8 mouse cellular contexts compared by ENCODE assay signal in genomic region chr1:128591721-128592210, GRCm38 (mm10). TPM values are rescaled to one million over a fixed set of nuclear protein-coding genes. Genes with fewer than 3 reads are reported as not detected.
DNase-seq lines count a peak whose midpoint lies in the region; ATAC-seq and TF ChIP-seq lines count a peak whose summit lies in the region.

No protein-coding gene starts in this region.

- peaks cover 3% of the 10 kb centered on the region for H3K4me1 ChIP-seq in limb, embryonic 11.5 days (ENCODE audit: control insufficient read depth, insufficient read depth, low read length)
- peaks cover 54% of the 10 kb centered on the region for H3K4me1 ChIP-seq in neural tube, embryonic 12.5 days

- H3K36me3 ChIP-seq in limb, embryonic 11.5 days (ENCODE audit: control insufficient read depth, insufficient read depth, low read length) = no peaks in the 10 kb centered on the region
- H3K36me3 ChIP-seq in neural tube, embryonic 12.5 days = peaks cover 7% of the 10 kb centered on the region; the same call in 1 of the 2 replicates

- peak overlapping the region; percentile 43; the same call in 1 of the 2 replicates for H3K9ac ChIP-seq in limb, embryonic 11.5 days (ENCODE audit: low read length)
- peak overlapping the region; percentile 81 for H3K9ac ChIP-seq in neural tube, embryonic 12.5 days

- TF ChIP-seq CTCF in left cerebral cortex, adult 2 months (IDR thresholded peaks at IDR 0.05) = no peak

- DNase-seq in left cerebral cortex, adult 2 months (ENCODE audit: extremely low spot score in 1 of 2, low spot score in 2 of 2) = no peak
- DNase-seq in left cerebral cortex, postnatal 25 days (ENCODE audit: low spot score in 2 of 2) = no peak
- peak; percentile 39 to 44 for DNase-seq in adrenal gland, postnatal 36 days
- DNase-seq in gastrocnemius, postnatal 10 days = peak; percentile 27
- DNase-seq in limb, embryonic 11.5 days (ENCODE audit: low spot score) = peak; percentile 70
- no peak for DNase-seq in T-cell, adult 2 months (ENCODE audit: low spot score)
- DNase-seq in layer of hippocampus, adult 9-10 months (ENCODE audit: low spot score) = no peak

- peaks cover 22% of the 10 kb centered on the region for H3K27me3 ChIP-seq in limb, embryonic 11.5 days (ENCODE audit: control insufficient read depth, insufficient read depth, low read length)
- H3K27me3 ChIP-seq in neural tube, embryonic 12.5 days (replicated peaks) = no peaks in the 10 kb centered on the region

- H3K4me3 ChIP-seq in left cerebral cortex, adult 2 months = peak overlapping the region; percentile 49
- peak overlapping the region; percentile 45 for H3K4me3 ChIP-seq in limb, embryonic 11.5 days (ENCODE audit: low read depth, low read length)
- H3K4me3 ChIP-seq in neural tube, embryonic 12.5 days = peak overlapping the region; percentile 58

- no peak overlapping the region for H3K27ac ChIP-seq in left cerebral cortex, adult 2 months
- H3K27ac ChIP-seq in limb, embryonic 11.5 days (replicated peaks; ENCODE audit: low read depth, low read length) = no peak overlapping the region
- 0 out of 2 replicates have a peak overlapping the region, but pooled peaks have one; percentile 2 for H3K27ac ChIP-seq in neural tube, embryonic 12.5 days

- peak overlapping the region; percentile 83 for H3K4me2 ChIP-seq in limb, embryonic 11.5 days (ENCODE audit: low read depth, severe bottlenecking)
- H3K4me2 ChIP-seq in neural tube, embryonic 12.5 days (replicated peaks) = peak overlapping the region; percentile 74

- intact Hi-C loops in left cerebral cortex, adult 2 months (cut with DNase I) = loop anchor here (2.0 to 5.0 kb wide), 3 partner anchors 175 to 231 kb away; partner anchors contain the start of gene Dars
- intact Hi-C loops in left cerebral cortex, postnatal 25 days (cut with DNase I) = loop anchor here (5.0 kb wide), 4 partner anchors 119 to 231 kb away; partner anchors contain the start of gene Dars

- under 1% methylated on average over 18 of the region's 20 CpGs for WGBS in limb, embryonic 11.5 days
- whole genome bisulfite sequencing in neural tube, embryonic 12.5 days = under 1% methylated on average over 20 of the region's 20 CpGs

- 0 out of 2 replicates have a peak, but pooled peaks have one; percentile 58 for ATAC-seq in limb, embryonic 11.5 days (ENCODE audit: insufficient number of reproducible peaks, low FRiP score, low TSS enrichment, low read depth)
- peak; percentile 1; the same call in 1 of the 2 replicates for ATAC-seq in neural tube, embryonic 12.5 days (ENCODE audit: low FRiP score, low read depth)

- no peaks in the 10 kb centered on the region for H3K9me3 ChIP-seq in limb, embryonic 11.5 days (ENCODE audit: control insufficient read depth, low read length)
- H3K9me3 ChIP-seq in neural tube, embryonic 12.5 days = no peaks in the 10 kb centered on the region

RNA-seq across cellular contexts. Expression of gene Cxcr4, which starts 0.3 kb away (rescaled TPM):
- total RNA-seq in left cerebral cortex, adult 2 months (2021) = 1 to 10 TPM; 1.2 to 2.4 TPM
- total RNA-seq in left cerebral cortex, postnatal 25 days (2021) = 1 to 10 TPM; 1.6 to 2.4 TPM
- 10 to 100 TPM; 15.6 to 87.6 TPM for total RNA-seq in adrenal gland, postnatal 36 days (2021)
- 10 to 100 TPM; 17.9 to 23.7 TPM for total RNA-seq in gastrocnemius, postnatal 10 days (2021)
- polyA plus RNA-seq in limb, embryonic 11.5 days (2014; fragmentation: Nextera tagmentation; extraction: Ambion mirVana) = 2.3 and 3.1 TPM in 2 replicates
- polyA plus RNA-seq in neural tube, embryonic 12.5 days (2016; fragmentation: Nextera tagmentation; extraction: Ambion mirVana) = 11.7 and 12.0 TPM in 2 replicates

Comparison
In these comparisons a context has a peak if more than half of its experiments do, and no peak if none do; other contexts are left out.
1. DNase-seq: peak in adrenal gland, postnatal 36 days (2 of 2), gastrocnemius, postnatal 10 days (single experiment) and limb, embryonic 11.5 days (single experiment); none in left cerebral cortex, adult 2 months (0 of 2), left cerebral cortex, postnatal 25 days (0 of 2), T-cell, adult 2 months (single experiment) and layer of hippocampus, adult 9-10 months (single experiment).
2. RNA of gene Cxcr4, which starts 0.3 kb away (total RNA-seq): 15.6 to 87.6 TPM in adrenal gland, postnatal 36 days and 17.9 to 23.7 TPM in gastrocnemius, postnatal 10 days; 1.6 to 2.4 TPM in left cerebral cortex, postnatal 25 days and 1.2 to 2.4 TPM in left cerebral cortex, adult 2 months; every median in the first group is over 4 times any median in the second.
3. Peak in every context shown above with its lines, with median percentiles within 50 percentile points of each other: H3K4me3 ChIP-seq.